In the genomic region with DNA sequence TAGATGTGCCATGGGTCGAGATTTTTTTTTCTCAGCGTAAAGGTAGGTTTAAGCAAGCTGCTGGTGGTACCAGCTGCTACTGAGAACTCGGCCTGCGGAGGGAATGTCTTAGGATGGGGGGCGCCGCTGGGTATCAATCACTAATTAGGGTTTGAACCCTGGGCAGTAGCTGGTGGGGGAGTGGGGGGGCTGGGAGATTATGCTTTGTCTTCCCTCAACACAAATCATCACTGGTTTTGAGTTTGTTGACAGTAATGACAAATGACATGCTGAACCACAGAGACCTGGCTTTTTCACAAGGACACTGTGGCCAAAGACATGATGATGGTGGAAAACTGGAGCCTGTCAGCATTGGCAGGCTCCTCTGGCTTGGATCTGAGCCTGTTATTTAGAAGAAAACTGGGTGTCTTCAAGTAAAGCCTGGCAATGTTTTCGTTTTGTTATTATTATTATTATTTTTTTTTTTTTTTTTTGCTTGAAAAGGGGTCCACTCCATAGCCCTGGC, we compare ENCODE assay signal across 26 mouse cellular contexts.
DNase-seq lines count a peak whose midpoint lies in the region; ATAC-seq lines count a peak whose summit lies in the region.
"Had no signal": no experiment of that assay in that cellular context is flagged by ENCODE, and none has a peak within 500 bp of the region (broad histone marks: within the 10 kb centered on the region; RNA-seq: fewer than 3 reads in every experiment).

No protein-coding gene starts in this region.

- no peaks in the 10 kb centered on the region for H3K9me3 ChIP-seq in heart, embryonic 12.5 days (replicated peaks)
- H3K9me3 ChIP-seq in liver, embryonic 11.5 days (ENCODE audit: control insufficient read depth, low read length) = no peaks in the 10 kb centered on the region
- H3K9me3 ChIP-seq: embryonic facial prominence, embryonic 12.5 days; embryonic facial prominence, embryonic 15.5 days; heart, embryonic 15.5 days; hindbrain, embryonic 13.5 days had no signal

- 86% methylated on average over 7 of the region's 7 CpGs for WGBS in heart, embryonic 12.5 days
- WGBS in liver, embryonic 11.5 days = 80% methylated on average over 7 of the region's 7 CpGs

- peak; percentile 24 for DNase-seq in adrenal gland, adult 2 months
- DNase-seq in adrenal gland, adult 18-20 months (ENCODE audit: low spot score in 2 of 2) = no peak
- DNase-seq in heart, adult 11 months = peak; percentile 42
- peak; percentile 65 for DNase-seq in Muller cell, postnatal 12 days (ENCODE audit: inconsistent ontology term)
- peak; percentile 57 for DNase-seq in retina, postnatal 1 day
- no peak for DNase-seq in liver, embryonic 11.5 days (ENCODE audit: low spot score)
- DNase-seq: adrenal gland, postnatal 10 days; cerebellum, adult 18-20 months; cerebellum, postnatal 25 days; forebrain, postnatal 0 days; gastrocnemius, adult 2 months; gastrocnemius, postnatal 14 days; heart, adult 2 months; heart, postnatal 10 days; heart, postnatal 36 days had no signal

- no peak overlapping the region for H3K4me3 ChIP-seq in heart, embryonic 12.5 days
- no peak overlapping the region for H3K4me3 ChIP-seq in liver, embryonic 11.5 days (ENCODE audit: low read depth, low read length)
- H3K4me3 ChIP-seq: embryonic facial prominence, embryonic 12.5 days; embryonic facial prominence, embryonic 15.5 days; gastrocnemius, adult 2 months; heart, adult 2 months; heart, embryonic 15.5 days; hindbrain, embryonic 10.5 days; hindbrain, embryonic 13.5 days had no signal

- H3K4me2 ChIP-seq in heart, embryonic 12.5 days = no peak overlapping the region
- no peak overlapping the region for H3K4me2 ChIP-seq in liver, embryonic 11.5 days
- H3K4me2 ChIP-seq: embryonic facial prominence, embryonic 12.5 days; embryonic facial prominence, embryonic 15.5 days; heart, embryonic 11.5 days; heart, embryonic 15.5 days; hindbrain, embryonic 13.5 days had no signal

- no peak overlapping the region for H3K9ac ChIP-seq in heart, embryonic 12.5 days
- no peak overlapping the region for H3K9ac ChIP-seq in liver, embryonic 11.5 days (ENCODE audit: low read depth, low read length)
- H3K9ac ChIP-seq: embryonic facial prominence, embryonic 12.5 days; embryonic facial prominence, embryonic 15.5 days; forebrain, postnatal 0 days; heart, embryonic 15.5 days; hindbrain, embryonic 13.5 days had no signal

- ATAC-seq in heart, embryonic 12.5 days (ENCODE audit: insufficient number of reproducible peaks, low FRiP score) = no peak
- ATAC-seq in liver, embryonic 11.5 days (replicated peaks; ENCODE audit: low FRiP score) = no peak
- ATAC-seq: forebrain, embryonic 14.5 days; forebrain, postnatal 0 days; hindbrain, embryonic 16.5 days; intestine, postnatal 0 days; Patski had no signal

- no peaks in the 10 kb centered on the region for H3K27me3 ChIP-seq in heart, embryonic 12.5 days (replicated peaks)
- no peaks in the 10 kb centered on the region for H3K27me3 ChIP-seq in liver, embryonic 11.5 days (replicated peaks; ENCODE audit: control insufficient read depth, insufficient read depth, low read length)
- H3K27me3 ChIP-seq: embryonic facial prominence, embryonic 12.5 days; embryonic facial prominence, embryonic 15.5 days; heart, embryonic 15.5 days; hindbrain, embryonic 13.5 days; Patski had no signal

- H3K36me3 ChIP-seq in heart, embryonic 12.5 days = no peaks in the 10 kb centered on the region
- no peaks in the 10 kb centered on the region for H3K36me3 ChIP-seq in liver, embryonic 11.5 days (ENCODE audit: control insufficient read depth, insufficient read depth, low read length)
- H3K36me3 ChIP-seq: embryonic facial prominence, embryonic 12.5 days; embryonic facial prominence, embryonic 15.5 days; heart, embryonic 15.5 days; hindbrain, embryonic 10.5 days; hindbrain, embryonic 13.5 days had no signal

- H3K27ac ChIP-seq in heart, embryonic 12.5 days (ENCODE audit: poor library complexity, severe bottlenecking) = no peak overlapping the region
- H3K27ac ChIP-seq in liver, embryonic 11.5 days (ENCODE audit: low read depth, low read length) = no peak overlapping the region
- H3K27ac ChIP-seq: embryonic facial prominence, embryonic 12.5 days; embryonic facial prominence, embryonic 15.5 days; gastrocnemius, adult 2 months; heart, adult 2 months; heart, embryonic 15.5 days; hindbrain, embryonic 10.5 days; hindbrain, embryonic 13.5 days had no signal

- no peaks in the 10 kb centered on the region for H3K4me1 ChIP-seq in heart, embryonic 12.5 days (replicated peaks)
- no peaks in the 10 kb centered on the region for H3K4me1 ChIP-seq in liver, embryonic 11.5 days (replicated peaks; ENCODE audit: control insufficient read depth, insufficient read depth, low read length)
- H3K4me1 ChIP-seq: embryonic facial prominence, embryonic 12.5 days; embryonic facial prominence, embryonic 15.5 days; heart, embryonic 15.5 days; hindbrain, embryonic 13.5 days had no signal

Comparison
In these comparisons a context has a peak if more than half of its experiments do, and no peak if none do; other contexts are left out.
1. DNase-seq: peak in adrenal gland, adult 2 months (single experiment), heart, adult 11 months (single experiment), Muller cell, postnatal 12 days (single experiment) and retina, postnatal 1 day (single experiment); none in adrenal gland, adult 18-20 months (0 of 2) and liver, embryonic 11.5 days (single experiment).